Mouse (Mus musculus) erythroblast, embryonic 14.5 days (primary cell): ENCODE measurements around the gene Mthfd1.

Source experiments
- GATA1 ChIP-seq: IDR thresholded peaks from 2 replicates; pipeline ENCODE4 v1.6.1; 2012; ENCODE audit warnings: low read length, inconsistent platforms, mixed read lengths
- TAL1 ChIP-seq: IDR thresholded peaks from 3 replicates; pipeline ENCODE4 v1.6.1; 2012; ENCODE audit warnings: low read length, inconsistent platforms, mixed read lengths

DNA sequence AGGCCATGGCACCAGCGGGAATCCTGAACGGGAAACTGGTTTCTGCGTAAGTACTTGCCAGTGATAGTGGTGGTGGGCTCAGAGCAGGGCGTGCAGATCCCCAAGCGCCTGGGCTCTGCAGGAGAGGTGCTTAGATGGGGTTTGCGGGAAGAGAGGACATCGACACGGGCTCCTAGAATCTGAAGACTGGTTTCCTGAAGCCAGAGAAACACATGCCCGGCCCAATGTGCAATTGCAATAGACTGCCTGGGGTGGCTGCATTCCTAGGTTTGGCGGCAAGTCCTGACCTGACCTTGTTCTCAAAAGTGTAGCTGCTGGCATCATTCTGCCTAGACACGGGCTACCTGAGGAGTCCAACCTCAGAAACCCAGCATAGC, 389 bp downstream of the Mthfd1 start:
- TF ChIP-seq TAL1, result no peak
- no peak for TF ChIP-seq GATA1
